Mouse (Mus musculus) lung, postnatal 25 days (tissue): ENCODE data around the gene Gm3269.
"Not testable (repeated sequence)": the region's sequence is repeated elsewhere in the genome, so short reads cannot be mapped to it uniquely, and the experiment has no call there.

ENCODE experiments used
- DNase-seq: peaks from one replicate; pipeline ENCODE4 v3.0.0; 2022; ENCODE audit warnings: low spot score

Gm3269 gene

GRCm38 (mm10) chr14:4837806-4838205 is at the start of gene Gm3269:
Gene Gm3269 (plus strand): TSS chr14:4838106.
- DNase-seq = not testable (repeated sequence)

DNA sequence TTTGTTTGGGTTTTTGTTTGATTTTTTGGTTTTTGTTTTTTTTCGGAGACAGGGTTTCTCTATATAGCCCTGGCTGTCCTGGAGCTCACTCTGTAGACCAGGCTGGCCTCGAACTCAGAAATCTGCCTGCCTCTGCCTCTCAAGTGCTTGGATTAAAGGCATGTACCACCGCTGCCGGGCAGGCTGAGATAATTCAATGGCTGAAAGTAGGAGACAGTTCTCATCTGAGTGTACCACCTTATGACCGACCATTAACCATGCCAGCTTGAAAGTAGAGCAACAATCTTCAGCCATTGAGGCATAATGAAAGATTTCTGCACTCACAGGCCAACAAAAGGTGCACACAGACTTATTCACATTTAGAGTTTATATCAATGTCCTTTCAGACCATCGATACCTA is 31.5 kb upstream of the Gm3269 start:
- not testable (repeated sequence) for DNase-seq

DNA sequence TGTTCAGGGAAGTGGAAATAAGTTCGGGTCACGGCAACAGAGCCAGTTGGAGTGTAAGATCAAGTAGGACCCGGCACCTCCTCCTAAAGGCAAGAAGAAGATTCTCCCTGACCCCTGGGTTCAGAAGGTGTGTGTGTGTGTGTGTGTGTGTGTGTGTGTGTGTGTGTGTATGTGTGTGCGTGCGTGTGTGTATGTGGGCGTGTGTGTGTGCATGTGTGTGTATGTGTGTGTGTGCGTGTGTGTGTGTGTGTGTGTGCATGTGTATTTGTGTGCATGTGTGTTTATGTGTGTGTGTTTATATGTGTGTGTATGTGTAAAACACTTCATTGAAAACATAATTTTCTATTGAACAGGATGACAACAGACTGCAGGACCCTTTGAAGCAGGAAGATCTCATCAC is 16.0 kb upstream of the Gm3269 start:
- DNase-seq = not testable (repeated sequence)

GRCm38 (mm10) chr14:4855299-4855980 is 17.5 kb downstream of the Gm3269 start, which contains the start of gene Gm3264:
Gene Gm3264 (plus strand): TSS chr14:4855576.
- not testable (repeated sequence) for DNase-seq

- DNase-seq = not testable (repeated sequence)
Measured at GRCm38 (mm10) chr14:4892116-4892515, 54.2 kb downstream of the Gm3269 start, which contains the start of gene Gm3278. Gene Gm3278 (plus strand): TSS chr14:4892416.
